Mouse (Mus musculus): ENCODE results near the gene Acer1. TPM values are rescaled to one million over a fixed set of nuclear protein-coding genes. Genes with fewer than 3 reads are reported as not detected.

Gene Acer1
- total RNA-seq (2022), result not detected

GRCm38 (mm10) chr17:56982013-56982412 is at the start of gene Acer1:
TSS of gene Acer1 (minus strand) at chr17:56982126.
- no peak for DNase-seq (ENCODE audit: low spot score)

- DNase-seq (ENCODE audit: low spot score), result no peak
Observed at GRCm38 (mm10) chr17:57030931-57031660, 49.2 kb upstream of the Acer1 start, which contains the start of gene Khsrp. TSS of gene Khsrp (minus strand) at chr17:57031522.

- no peak for DNase-seq (ENCODE audit: low spot score)
Observed at GRCm38 (mm10) chr17:57029691-57030090, 47.8 kb upstream of the Acer1 start.

GRCm38 (mm10) chr17:57027471-57027870 is 45.5 kb upstream of the Acer1 start:
- no peak for DNase-seq (ENCODE audit: low spot score)

GRCm38 (mm10) chr17:57020960-57021359 is 39.0 kb upstream of the Acer1 start:
- DNase-seq (ENCODE audit: low spot score), result no peak

GRCm38 (mm10) chr17:57019693-57020092 is 37.8 kb upstream of the Acer1 start:
- no peak for DNase-seq (ENCODE audit: low spot score)

GRCm38 (mm10) chr17:57012245-57012795 is 30.4 kb upstream of the Acer1 start:
- DNase-seq (ENCODE audit: low spot score), result no peak

- DNase-seq (ENCODE audit: low spot score), result peak; percentile 93
Observed at GRCm38 (mm10) chr17:57011236-57012141, 29.6 kb upstream of the Acer1 start, which contains the start of the genes Gtf2f1 and Gm17949. TSS of gene Gtf2f1 (minus strand) at chr17:57011288. TSS of gene Gm17949 (plus strand) at chr17:57011469.

- DNase-seq (ENCODE audit: low spot score), result no peak
Observed at GRCm38 (mm10) chr17:57010911-57011235, 28.9 kb upstream of the Acer1 start.

- DNase-seq (ENCODE audit: low spot score), result no peak
Observed at GRCm38 (mm10) chr17:57007137-57007905, 25.4 kb upstream of the Acer1 start.

- DNase-seq (ENCODE audit: low spot score), result no peak
Observed at GRCm38 (mm10) chr17:57003994-57004393, 22.1 kb upstream of the Acer1 start.

GRCm38 (mm10) chr17:57001228-57001627 is 19.3 kb upstream of the Acer1 start:
- DNase-seq (ENCODE audit: low spot score), result no peak

- DNase-seq (ENCODE audit: low spot score), result no peak
Observed at GRCm38 (mm10) chr17:56999968-57000609, 18.2 kb upstream of the Acer1 start, which contains the start of gene Pspn. TSS of gene Pspn (minus strand) at chr17:57000018.

GRCm38 (mm10) chr17:56999414-56999813 is 17.5 kb upstream of the Acer1 start:
- DNase-seq (ENCODE audit: low spot score), result no peak

GRCm38 (mm10) chr17:56997029-56997667 is 15.2 kb upstream of the Acer1 start, which contains the start of gene Alkbh7:
TSS of gene Alkbh7 (plus strand) at chr17:56997339.
- peak; percentile 98 for DNase-seq (ENCODE audit: low spot score)

GRCm38 (mm10) chr17:56996506-56996905 is 14.6 kb upstream of the Acer1 start:
- DNase-seq (ENCODE audit: low spot score), result no peak

GRCm38 (mm10) chr17:56995046-56995445 is 13.1 kb upstream of the Acer1 start:
- no peak for DNase-seq (ENCODE audit: low spot score)

- DNase-seq (ENCODE audit: low spot score), result no peak
Observed at GRCm38 (mm10) chr17:56990966-56991365, 9.0 kb upstream of the Acer1 start.

- DNase-seq (ENCODE audit: low spot score), result peak; percentile 97
Observed at GRCm38 (mm10) chr17:56990115-56990746, 8.3 kb upstream of the Acer1 start, which contains the start of gene Clpp. TSS of gene Clpp (plus strand) at chr17:56990305.
